Mouse (Mus musculus): ENCODE measurements around the gene Slc9a5.

DNA sequence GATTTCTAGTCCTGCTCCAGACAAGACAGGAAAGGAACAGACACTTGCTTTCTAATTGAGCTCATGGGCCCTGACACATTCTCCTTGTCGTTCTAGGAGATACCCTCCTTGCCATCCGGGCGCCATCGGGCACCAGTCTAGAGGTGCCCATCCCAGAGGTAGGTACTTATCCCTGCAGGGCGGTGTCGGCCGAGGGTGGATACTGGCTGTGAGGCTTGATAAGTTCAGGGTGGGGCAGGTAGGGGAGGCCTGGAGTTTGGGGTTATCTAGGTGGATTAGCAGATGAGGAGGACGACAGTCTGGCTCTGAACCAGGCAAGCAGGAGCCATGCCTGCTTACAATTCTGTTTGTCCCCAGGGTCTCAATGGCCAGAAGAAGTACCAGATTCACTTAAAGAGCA lies 48.7 kb upstream of the Slc9a5 start:
- TF ChIP-seq GATA1 (IDR thresholded peaks at IDR 0.05; ENCODE audit: low read length) (peak; percentile 91), TAL1 (IDR thresholded peaks at IDR 0.05; ENCODE audit: low read length) (peak; percentile 84)

Data from erythroblast, embryonic 14.5 days (primary cell).